ENCODE assay signal across 8 mouse cellular contexts in genomic region chr3:127498197-127498741, GRCm38 (mm10). TPM values are rescaled to one million over a fixed set of nuclear protein-coding genes. Genes with fewer than 3 reads are reported as not detected.
A peak's percentile ranks its signal among the peaks of the same experiment; 100 is the strongest.
DNase-seq lines count a peak whose midpoint lies in the region; ATAC-seq and TF ChIP-seq lines count a peak whose summit lies in the region.

No protein-coding gene starts in this region.

- no peak overlapping the region for H3K27ac ChIP-seq in lung, embryonic 15.5 days
- peak overlapping the region; percentile 78 for H3K27ac ChIP-seq in heart, adult 2 months
- no peak overlapping the region for H3K27ac ChIP-seq in stomach, embryonic 16.5 days (ENCODE audit: low read length)

- DNase-seq in lung, postnatal 14 days: no peak
- peak; percentile 16 to 28 for DNase-seq in cerebellum, postnatal 36 days
- DNase-seq in heart, adult 2 months: peak; percentile 40 to 48
- DNase-seq in layer of hippocampus, adult 8-10 months (ENCODE audit: low spot score in 2 of 2): peak; percentile 13 to 33
- DNase-seq in mesoderm, embryonic 11.5 days (ENCODE audit: low read depth, low spot score): peak; percentile 30
- no peak for DNase-seq in thymus, adult 18-20 months

- TF ChIP-seq CTCF in heart, adult 2 months (IDR thresholded peaks at IDR 0.05): no peak

- no peak for TF ChIP-seq EP300 in heart, adult 2 months (IDR thresholded peaks at IDR 0.05; ENCODE audit: insufficient read depth, low read depth, low read length)

- ATAC-seq in lung, embryonic 15.5 days (ENCODE audit: borderline replicate concordance, extremely low read depth, low FRiP score, low TSS enrichment): peak; percentile 37; the same call in 1 of the 2 replicates
- peak; percentile 62 for ATAC-seq in stomach, embryonic 16.5 days (ENCODE audit: insufficient read depth, low FRiP score)

- H3K4me3 ChIP-seq in lung, embryonic 15.5 days: peak overlapping the region; percentile 55
- peak overlapping the region; percentile 61 for H3K4me3 ChIP-seq in heart, adult 2 months
- peak overlapping the region; percentile 64 for H3K4me3 ChIP-seq in stomach, embryonic 16.5 days (replicated peaks; ENCODE audit: low read length)

- H3K36me3 ChIP-seq in lung, embryonic 15.5 days: no peaks in the 10 kb centered on the region
- no peaks in the 10 kb centered on the region for H3K36me3 ChIP-seq in heart, adult 2 months (ENCODE audit: control insufficient read depth, insufficient read depth, low read length)
- H3K36me3 ChIP-seq in stomach, embryonic 16.5 days (ENCODE audit: control insufficient read depth, insufficient read depth, low read length): no peaks in the 10 kb centered on the region

- H3K4me2 ChIP-seq in lung, embryonic 15.5 days: peak overlapping the region; percentile 100
- H3K4me2 ChIP-seq in stomach, embryonic 16.5 days (ENCODE audit: low read depth, low read length): peak overlapping the region; percentile 100

- no peaks in the 10 kb centered on the region for H3K79me2 ChIP-seq in heart, adult 2 months (replicated peaks; ENCODE audit: control insufficient read depth, insufficient read depth, low read length)

- H3K27me3 ChIP-seq in lung, embryonic 15.5 days: peaks cover 31% of the 10 kb centered on the region
- H3K27me3 ChIP-seq in heart, adult 2 months (ENCODE audit: control insufficient read depth, insufficient read depth, low read length): no peaks in the 10 kb centered on the region; the same call in 1 of the 2 replicates
- H3K27me3 ChIP-seq in stomach, embryonic 16.5 days (ENCODE audit: control insufficient read depth, insufficient read depth, low read length): peaks cover 22% of the 10 kb centered on the region; the same call in 1 of the 2 replicates

- intact Hi-C loops in heart, adult 2 months (cut with DNase I): loop anchor here (2.0 to 5.0 kb wide), 2 partner anchors 21 to 34 kb away; no protein-coding TSS in a partner anchor

- no peaks in the 10 kb centered on the region for H3K9me3 ChIP-seq in lung, embryonic 15.5 days
- no peaks in the 10 kb centered on the region for H3K9me3 ChIP-seq in stomach, embryonic 16.5 days (replicated peaks; ENCODE audit: control insufficient read depth, low read length)

- TF ChIP-seq POLR2A in heart, adult 2 months (IDR thresholded peaks at IDR 0.05; ENCODE audit: insufficient read depth, low read depth, low read length): peak; percentile 63

- H3K9ac ChIP-seq in lung, embryonic 15.5 days: peak overlapping the region; percentile 47; the same call in 1 of the 2 replicates
- peak overlapping the region; percentile 88 for H3K9ac ChIP-seq in heart, adult 2 months (ENCODE audit: low read depth, low read length)
- peak overlapping the region; percentile 80 for H3K9ac ChIP-seq in stomach, embryonic 16.5 days (ENCODE audit: low read length)

- H3K4me1 ChIP-seq in lung, embryonic 15.5 days: peaks cover 13% of the 10 kb centered on the region
- no peaks in the 10 kb centered on the region for H3K4me1 ChIP-seq in heart, adult 2 months (ENCODE audit: control insufficient read depth, insufficient read depth, low read length)
- H3K4me1 ChIP-seq in stomach, embryonic 16.5 days (ENCODE audit: control insufficient read depth, insufficient read depth, low read length): peaks cover 9% of the 10 kb centered on the region

- 2% methylated on average over 21 of the region's 23 CpGs for WGBS in lung, embryonic 15.5 days
- 2% methylated on average over 23 of the region's 23 CpGs for WGBS in heart, adult 2 months
- 2% methylated on average over 23 of the region's 23 CpGs for WGBS in stomach, embryonic 16.5 days

RNA-seq across cellular contexts. Expression of gene Ank2, which starts 0.9 kb away (rescaled TPM):
- polyA plus RNA-seq in lung, embryonic 15.5 days (2015; fragmentation: Nextera tagmentation; extraction: Ambion mirVana): 11.5 and 13.4 TPM in 2 replicates
- 100 to 1,000 TPM; 269 to 290 TPM for total RNA-seq in heart, adult 2 months (2021)
- polyA plus RNA-seq in heart, adult 2 months (2012; rRNA removed): 96.1 and 155 TPM in 2 replicates
- 100 to 1,000 TPM; 710 to 787 (median 750) TPM for total RNA-seq in layer of hippocampus, adult 8-10 months (2022)
- 33.1 and 40.0 TPM in 2 replicates for polyA plus RNA-seq in stomach, embryonic 16.5 days (2015; fragmentation: Nextera tagmentation; extraction: Ambion mirVana)

RNA-seq across cellular contexts. Expression of gene Larp7, which starts 54.9 kb away (rescaled TPM):
- polyA plus RNA-seq in lung, embryonic 15.5 days (2015; fragmentation: Nextera tagmentation; extraction: Ambion mirVana): 59.2 and 62.0 TPM in 2 replicates
- total RNA-seq in heart, adult 2 months (2021): 10 to 100 TPM; 21.6 to 23.4 TPM
- polyA plus RNA-seq in heart, adult 2 months (2012; rRNA removed): 2.6 and 5.9 TPM in 2 replicates
- 10 to 100 TPM; 15.2 to 21.1 (median 18.0) TPM for total RNA-seq in layer of hippocampus, adult 8-10 months (2022)
- 44.5 and 45.9 TPM in 2 replicates for polyA plus RNA-seq in stomach, embryonic 16.5 days (2015; fragmentation: Nextera tagmentation; extraction: Ambion mirVana)

RNA-seq across cellular contexts. Expression of gene Zgrf1, which starts 55.0 kb away (rescaled TPM):
- polyA plus RNA-seq in lung, embryonic 15.5 days (2015; fragmentation: Nextera tagmentation; extraction: Ambion mirVana): 8.3 and 9.5 TPM in 2 replicates
- total RNA-seq in heart, adult 2 months (2021): under 1 TPM; 0.47 to 0.66 TPM
- polyA plus RNA-seq in heart, adult 2 months (2012; rRNA removed): 0.27 and 0.59 TPM in 2 replicates
- total RNA-seq in layer of hippocampus, adult 8-10 months (2022): 1 to 10 TPM; 2.4 to 4.0 (median 2.7) TPM
- polyA plus RNA-seq in stomach, embryonic 16.5 days (2015; fragmentation: Nextera tagmentation; extraction: Ambion mirVana): 5.9 and 6.3 TPM in 2 replicates

Comparison
In these comparisons a context has a peak if more than half of its experiments do, and no peak if none do; other contexts are left out.
1. DNase-seq: peak in cerebellum, postnatal 36 days (2 of 2), heart, adult 2 months (2 of 2), layer of hippocampus, adult 8-10 months (2 of 2) and mesoderm, embryonic 11.5 days (single experiment); none in lung, postnatal 14 days (single experiment) and thymus, adult 18-20 months (0 of 2).
2. Peak in every context shown above with its lines, with median percentiles within 50 percentile points of each other: H3K4me3 ChIP-seq and H3K9ac ChIP-seq.